Mouse (Mus musculus) kidney, embryonic 14.5 days (tissue): ENCODE data around the gene Lim2. TPM values are rescaled to one million over a fixed set of nuclear protein-coding genes. Genes with fewer than 3 reads are reported as not detected.

ENCODE experiments used
- ATAC-seq: fragments of 200-750 bp; cut with Nextera tagmentation; 2 replicates; pipeline ENCODE4 v1.8.0; 2017; ENCODE audit warnings: moderate number of reproducible peaks, mild to moderate bottlenecking, moderate TSS enrichment, moderate library complexity; ENCODE audit not compliant: low FRiP score, low TSS enrichment
- H3K27ac ChIP-seq: fragments of 300-500 bp; sonication (generic); 2 replicates; pipeline ENCODE4 v1.5.1; 2014; ENCODE audit warnings: low read depth, mild to moderate bottlenecking, low read length, moderate library complexity, mixed read lengths
- H3K27me3 ChIP-seq: fragments of 300-500 bp; sonication (generic); 2 replicates; pipeline ENCODE4 v1.6.1; 2014; ENCODE audit warnings: mild to moderate bottlenecking, low read length; ENCODE audit not compliant: control insufficient read depth, insufficient read depth
- H3K36me3 ChIP-seq: fragments of 300-500 bp; sonication (generic); 2 replicates; pipeline ENCODE4 v1.6.1; 2014; ENCODE audit warnings: low read length, mixed read lengths; ENCODE audit not compliant: control insufficient read depth, insufficient read depth
- H3K4me1 ChIP-seq: fragments of 300-500 bp; sonication (generic); 2 replicates; pipeline ENCODE4 v1.6.1; 2014; ENCODE audit warnings: low read length, mixed read lengths; ENCODE audit not compliant: control insufficient read depth, insufficient read depth
- H3K4me2 ChIP-seq: fragments of 300-500 bp; sonication (generic); replicated peaks from 2 replicates; pipeline ENCODE4 v1.6.1; 2014; ENCODE audit warnings: low read depth, mild to moderate bottlenecking, low read length
- H3K4me3 ChIP-seq: fragments of 300-500 bp; sonication (generic); 2 replicates; pipeline ENCODE4 v1.5.1; 2014; ENCODE audit warnings: mild to moderate bottlenecking, low read length
- H3K9ac ChIP-seq: fragments of 300-500 bp; sonication (generic); 2 replicates; pipeline ENCODE4 v1.6.1; 2014; ENCODE audit warnings: low read depth, mild to moderate bottlenecking, low read length, moderate library complexity
- H3K9me3 ChIP-seq: fragments of 300-500 bp; sonication (generic); 2 replicates; pipeline ENCODE4 v1.6.1; 2016; ENCODE audit warnings: low read length; ENCODE audit not compliant: control insufficient read depth
- WGBS: fragments of 180-500 bp; shearing (Covaris S2); extraction: QIAGEN DNeasy Blood & Tissue Kit; methylation state at CpG from one replicate; pipeline ENCODE4 v1.1.7; 2014; 5-methylcytosine and 5-hydroxymethylcytosine counted together
- polyA plus RNA-seq: library from polyadenylated mRNA; unstranded; fragments of >200 nt; fragmentation: Nextera tagmentation; extraction: Ambion mirVana; gene quantifications from 2 replicates; pipeline ENCODE4 v1.2.1, GENCODE M21; 2014

Gene Lim2
- polyA plus RNA-seq, 1 experiment from 2014 or later, result not detected

GRCm38 (mm10) chr7:43440482-43440881 lies 13.0 kb downstream of the Lim2 start, which contains the start of gene Cldnd2:
Gene Cldnd2, plus strand, starts transcription at chr7:43440782.
- Histone ChIP-seq H3K36me3 (no peaks in the 10 kb centered on the region), H3K4me1 (peaks cover 13% of the 10 kb centered on the region; the same call in 1 of the 2 replicates), H3K27ac (no peak within 1 kb of the TSS), H3K9ac (no peak within 1 kb of the TSS), H3K4me3 (no peak within 1 kb of the TSS), H3K4me2 (no peak within 1 kb of the TSS), H3K9me3 (no peaks in the 10 kb centered on the region), H3K27me3 (no peaks in the 10 kb centered on the region)
- WGBS, result 81% methylated on average over 6 of the region's 6 CpGs
- no peak for ATAC-seq

GRCm38 (mm10) chr7:43441071-43441470 lies 13.6 kb downstream of the Lim2 start:
- no peak overlapping the region for H3K4me3 ChIP-seq
- WGBS, result 86% methylated on average over 3 of the region's 3 CpGs
- no peaks in the 10 kb centered on the region for H3K27me3 ChIP-seq
- H3K9ac ChIP-seq, result no peak overlapping the region
- no peaks in the 10 kb centered on the region for H3K36me3 ChIP-seq
- no peak overlapping the region for H3K27ac ChIP-seq
- ATAC-seq, result no peak
- H3K4me2 ChIP-seq, result no peak overlapping the region
- peaks cover 13% of the 10 kb centered on the region; the same call in 1 of the 2 replicates for H3K4me1 ChIP-seq
- no peaks in the 10 kb centered on the region for H3K9me3 ChIP-seq

- WGBS, result 7% methylated on average over 9 of the region's 9 CpGs
- Histone ChIP-seq H3K4me3 (peak overlapping the region; percentile 47), H3K9ac (peak overlapping the region; percentile 67), H3K4me2 (peak overlapping the region; percentile 77), H3K4me1 (peaks cover 13% of the 10 kb centered on the region; the same call in 1 of the 2 replicates), H3K36me3 (no peaks in the 10 kb centered on the region), H3K27ac (peak overlapping the region; percentile 98), H3K9me3 (no peaks in the 10 kb centered on the region), H3K27me3 (no peaks in the 10 kb centered on the region)
- ATAC-seq, result 0 out of 2 replicates have a peak, but pooled peaks have one; percentile 2
Observed at GRCm38 (mm10) chr7:43442684-43443083, 15.2 kb downstream of the Lim2 start.

- H3K36me3 ChIP-seq, result no peaks in the 10 kb centered on the region
- no peaks in the 10 kb centered on the region for H3K27me3 ChIP-seq
- peak overlapping the region; percentile 67 for H3K9ac ChIP-seq
- peak overlapping the region; percentile 98 for H3K27ac ChIP-seq
- H3K4me2 ChIP-seq, result peak overlapping the region; percentile 77
- WGBS, result under 1% methylated on average over 36 of the region's 36 CpGs
- peaks cover 13% of the 10 kb centered on the region; the same call in 1 of the 2 replicates for H3K4me1 ChIP-seq
- ATAC-seq, result peak; percentile 90
- H3K4me3 ChIP-seq, result peak overlapping the region; percentile 47
- H3K9me3 ChIP-seq, result no peaks in the 10 kb centered on the region
Observed at GRCm38 (mm10) chr7:43443126-43443916, 15.9 kb downstream of the Lim2 start.

- no peaks in the 10 kb centered on the region for H3K36me3 ChIP-seq
- H3K9me3 ChIP-seq, result no peaks in the 10 kb centered on the region
- H3K9ac ChIP-seq, result peak within 1 kb of the TSS; percentile 67
- peak within 1 kb of the TSS; percentile 77 for H3K4me2 ChIP-seq
- peaks cover 13% of the 10 kb centered on the region; the same call in 1 of the 2 replicates for H3K4me1 ChIP-seq
- ATAC-seq, result peak; percentile 97
- peak within 1 kb of the TSS; percentile 98 for H3K27ac ChIP-seq
- peak within 1 kb of the TSS; percentile 47 for H3K4me3 ChIP-seq
- no peaks in the 10 kb centered on the region for H3K27me3 ChIP-seq
- WGBS, result under 1% methylated on average over 27 of the region's 27 CpGs
Observed at GRCm38 (mm10) chr7:43443917-43444293, 16.4 kb downstream of the Lim2 start, which contains the start of the genes Etfb and Gm45233. Gene Etfb, plus strand, starts transcription at chr7:43444083. Gene Gm45233, plus strand, starts transcription at chr7:43444128.

- H3K36me3 ChIP-seq, result peaks cover 9% of the 10 kb centered on the region; the same call in 1 of the 2 replicates
- peaks cover 9% of the 10 kb centered on the region; the same call in 1 of the 2 replicates for H3K4me1 ChIP-seq
- no peak overlapping the region for H3K4me3 ChIP-seq
- ATAC-seq, result no peak
- H3K27me3 ChIP-seq, result no peaks in the 10 kb centered on the region
- whole genome bisulfite sequencing, result 90% methylated on average over 4 of the region's 4 CpGs
- no peaks in the 10 kb centered on the region for H3K9me3 ChIP-seq
- no peak overlapping the region for H3K27ac ChIP-seq
- no peak overlapping the region for H3K9ac ChIP-seq
- H3K4me2 ChIP-seq, result no peak overlapping the region
Observed at GRCm38 (mm10) chr7:43447801-43448200, 20.3 kb downstream of the Lim2 start.

- peaks cover 13% of the 10 kb centered on the region for H3K36me3 ChIP-seq
- peaks cover 8% of the 10 kb centered on the region; the same call in 1 of the 2 replicates for H3K4me1 ChIP-seq
- WGBS, result 82% methylated on average over 2 of the region's 3 CpGs
- no peaks in the 10 kb centered on the region for H3K27me3 ChIP-seq
- H3K4me3 ChIP-seq, result no peak overlapping the region
- ATAC-seq, result no peak
- H3K9me3 ChIP-seq, result no peaks in the 10 kb centered on the region
- no peak overlapping the region for H3K4me2 ChIP-seq
- no peak overlapping the region for H3K9ac ChIP-seq
- no peak overlapping the region for H3K27ac ChIP-seq
Observed at GRCm38 (mm10) chr7:43448246-43448645, 20.8 kb downstream of the Lim2 start.

- Histone ChIP-seq H3K27ac (no peak overlapping the region), H3K27me3 (no peaks in the 10 kb centered on the region), H3K4me2 (no peak overlapping the region), H3K9ac (no peak overlapping the region), H3K4me3 (no peak overlapping the region), H3K4me1 (peaks cover 4% of the 10 kb centered on the region; the same call in 1 of the 2 replicates), H3K9me3 (no peaks in the 10 kb centered on the region), H3K36me3 (peaks cover 27% of the 10 kb centered on the region)
- ATAC-seq, result no peak
- WGBS, result 96% methylated on average over 2 of the region's 2 CpGs
Observed at GRCm38 (mm10) chr7:43449811-43450210, 22.3 kb downstream of the Lim2 start.

GRCm38 (mm10) chr7:43451726-43452125 lies 24.3 kb downstream of the Lim2 start:
- H3K9me3 ChIP-seq, result no peaks in the 10 kb centered on the region
- H3K9ac ChIP-seq, result no peak overlapping the region
- H3K4me1 ChIP-seq, result no peaks in the 10 kb centered on the region
- WGBS, result 95% methylated on average over 11 of the region's 11 CpGs
- H3K36me3 ChIP-seq, result peaks cover 40% of the 10 kb centered on the region
- no peaks in the 10 kb centered on the region for H3K27me3 ChIP-seq
- no peak for ATAC-seq
- no peak overlapping the region for H3K27ac ChIP-seq
- H3K4me3 ChIP-seq, result no peak overlapping the region
- H3K4me2 ChIP-seq, result no peak overlapping the region
